Mouse (Mus musculus): ENCODE measurements around the gene Nme9. TPM values are rescaled to one million over a fixed set of nuclear protein-coding genes. Genes with fewer than 3 reads are reported as not detected.

Nme9 gene
- total and polyA plus RNA-seq, 2 experiments: not detected

DNA sequence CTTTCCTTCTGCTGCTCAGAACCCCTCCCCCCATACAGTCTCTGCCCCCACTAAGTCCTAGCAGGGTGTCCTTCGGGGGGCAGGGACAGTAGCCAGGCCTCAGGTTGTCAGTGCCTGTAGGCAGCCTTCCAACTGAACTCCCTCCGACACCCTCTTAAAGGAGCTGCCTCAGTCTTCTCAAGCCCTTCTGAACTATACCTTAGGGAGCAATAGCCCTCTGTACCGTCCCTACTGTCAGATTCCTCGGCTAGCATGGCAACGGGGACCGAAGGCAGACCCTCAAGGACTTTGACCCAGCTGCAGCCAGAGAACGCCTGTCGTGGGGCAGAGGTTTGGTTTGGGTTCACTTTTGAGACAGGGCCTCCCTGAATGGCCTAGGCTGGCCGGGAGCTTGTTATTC lies 26.0 kb upstream of the Nme9 start:
- H3K36me3 ChIP-seq (ENCODE audit: control insufficient read depth, insufficient read depth, low read length): no peaks in the 10 kb centered on the region
- no peak overlapping the region for H3K27ac ChIP-seq (replicated peaks; ENCODE audit: insufficient read depth, low read depth, low read length)
- H3K4me1 ChIP-seq (ENCODE audit: control insufficient read depth, insufficient read depth, low read length): peaks cover 4% of the 10 kb centered on the region
- 0 out of 2 replicates have a peak, but pooled peaks cover 3% of the 10 kb centered on the region for H3K79me2 ChIP-seq (ENCODE audit: control insufficient read depth, insufficient read depth, low read length)
- no peak overlapping the region for H3K9ac ChIP-seq (ENCODE audit: low read depth, low read length)
- no peak for DNase-seq (ENCODE audit: extremely low read depth, low read depth, low spot score)
- H3K4me3 ChIP-seq (ENCODE audit: insufficient read depth, low read depth, low read length): no peak overlapping the region
- 65% methylated on average over 9 of the region's 9 CpGs for WGBS
- TF ChIP-seq CTCF (IDR thresholded peaks at IDR 0.05; ENCODE audit: low read depth, low read length): no peak
- no peak for TF ChIP-seq POLR2A (IDR thresholded peaks at IDR 0.05; ENCODE audit: extremely low read depth, insufficient read depth, low read length)
- H3K27me3 ChIP-seq (ENCODE audit: control insufficient read depth, insufficient read depth, low read length): no peaks in the 10 kb centered on the region

DNA sequence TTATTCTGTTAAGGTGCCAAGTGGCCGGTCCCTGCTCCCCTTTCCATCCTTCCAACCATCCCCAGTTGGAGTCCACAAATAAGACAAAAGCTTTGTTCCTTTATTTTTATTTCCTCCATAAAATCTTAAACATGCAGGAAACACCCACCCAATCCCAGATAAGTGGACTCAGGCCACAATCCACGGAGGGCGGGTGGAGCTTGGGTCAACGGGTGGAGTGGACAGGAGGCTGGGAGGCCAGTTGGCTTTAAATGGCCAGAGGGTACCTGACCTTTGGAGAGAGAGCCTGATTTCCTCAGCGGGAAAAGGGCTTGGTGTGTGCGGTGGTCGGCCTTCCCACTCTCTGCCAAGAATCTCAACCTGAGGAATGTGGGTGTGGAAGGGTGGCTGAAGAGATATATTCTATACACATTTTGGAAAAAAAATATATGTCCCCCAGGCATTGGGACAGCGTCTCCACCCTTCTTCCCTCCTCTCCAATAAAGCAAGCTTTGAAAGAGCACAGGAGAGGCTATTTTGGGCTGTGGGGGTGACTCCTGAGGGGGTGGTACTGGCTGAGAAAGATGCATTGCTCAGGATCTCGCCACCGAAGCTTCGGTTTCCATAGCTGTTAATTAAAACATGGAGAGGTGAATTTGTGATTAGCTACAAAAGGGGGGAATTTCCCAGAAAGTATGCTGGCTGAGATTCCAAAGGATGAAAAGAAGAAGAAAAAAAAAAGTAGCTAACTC lies 22.5 kb upstream of the Nme9 start:
- Histone ChIP-seq H3K36me3 (ENCODE audit: control insufficient read depth, insufficient read depth, low read length) (no peaks in the 10 kb centered on the region), H3K4me3 (ENCODE audit: insufficient read depth, low read depth, low read length) (no peak overlapping the region), H3K4me1 (ENCODE audit: control insufficient read depth, insufficient read depth, low read length) (no peaks in the 10 kb centered on the region), H3K79me2 (ENCODE audit: control insufficient read depth, insufficient read depth, low read length) (no peaks in the 10 kb centered on the region), H3K27ac (replicated peaks; ENCODE audit: insufficient read depth, low read depth, low read length) (no peak overlapping the region), H3K27me3 (ENCODE audit: control insufficient read depth, insufficient read depth, low read length) (no peaks in the 10 kb centered on the region), H3K9ac (ENCODE audit: low read depth, low read length) (no peak overlapping the region)
- TF ChIP-seq CTCF (IDR thresholded peaks at IDR 0.05; ENCODE audit: low read depth, low read length) (no peak), POLR2A (IDR thresholded peaks at IDR 0.05; ENCODE audit: extremely low read depth, insufficient read depth, low read length) (no peak)
- WGBS: 79% methylated on average over 11 of the region's 11 CpGs
- no peak for DNase-seq (ENCODE audit: extremely low read depth, low read depth, low spot score)

DNA sequence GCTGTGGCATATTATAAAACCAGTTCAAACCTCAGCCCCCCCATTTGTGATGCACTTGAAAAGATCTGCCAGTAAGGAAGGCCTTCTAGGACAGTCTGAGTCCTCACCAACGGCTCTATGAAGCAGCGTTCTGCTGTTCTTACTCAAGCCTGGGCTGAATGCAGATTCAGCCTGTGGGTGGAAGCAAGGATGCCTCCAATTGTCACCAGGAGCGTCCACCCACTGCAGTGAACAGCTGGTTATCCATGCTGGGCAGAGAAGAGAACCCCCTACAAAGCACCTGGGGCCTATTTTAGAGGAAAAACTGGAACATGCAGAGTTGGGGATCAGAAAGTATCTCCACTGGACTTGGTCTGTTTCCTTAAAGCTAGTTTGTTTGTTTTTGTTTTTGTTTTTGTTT lies 21.4 kb upstream of the Nme9 start:
- WGBS: 89% methylated on average over 3 of the region's 3 CpGs
- no peak overlapping the region for H3K4me3 ChIP-seq (ENCODE audit: insufficient read depth, low read depth, low read length)
- H3K27ac ChIP-seq (replicated peaks; ENCODE audit: insufficient read depth, low read depth, low read length): no peak overlapping the region
- DNase-seq (ENCODE audit: extremely low read depth, low read depth, low spot score): no peak
- H3K27me3 ChIP-seq (ENCODE audit: control insufficient read depth, insufficient read depth, low read length): no peaks in the 10 kb centered on the region
- no peak for TF ChIP-seq CTCF (IDR thresholded peaks at IDR 0.05; ENCODE audit: low read depth, low read length)
- no peak for TF ChIP-seq POLR2A (IDR thresholded peaks at IDR 0.05; ENCODE audit: extremely low read depth, insufficient read depth, low read length)
- H3K79me2 ChIP-seq (ENCODE audit: control insufficient read depth, insufficient read depth, low read length): no peaks in the 10 kb centered on the region
- no peak overlapping the region for H3K9ac ChIP-seq (ENCODE audit: low read depth, low read length)
- no peaks in the 10 kb centered on the region for H3K4me1 ChIP-seq (ENCODE audit: control insufficient read depth, insufficient read depth, low read length)
- no peaks in the 10 kb centered on the region for H3K36me3 ChIP-seq (ENCODE audit: control insufficient read depth, insufficient read depth, low read length)

DNA sequence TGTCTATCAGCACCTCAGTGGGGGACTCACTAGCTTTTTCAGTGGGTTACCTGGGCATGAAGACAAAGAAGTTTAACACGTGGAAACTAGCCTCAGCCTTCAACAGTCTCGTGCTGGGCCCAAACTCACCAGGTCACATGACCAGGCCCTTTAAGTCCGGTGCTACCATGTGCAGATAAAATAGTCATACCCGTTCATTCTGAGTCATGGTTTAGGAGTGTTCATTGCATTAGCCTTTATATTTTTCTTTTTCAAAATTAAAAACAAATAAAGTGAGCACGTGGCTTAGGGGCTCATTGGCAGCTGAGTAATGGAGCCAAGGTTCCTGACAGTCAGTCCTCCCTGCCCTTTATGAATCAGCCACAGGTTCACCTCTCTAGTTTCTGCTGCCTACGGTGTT lies 20.5 kb upstream of the Nme9 start:
- Histone ChIP-seq H3K4me1 (ENCODE audit: control insufficient read depth, insufficient read depth, low read length) (peaks cover 2% of the 10 kb centered on the region), H3K4me3 (ENCODE audit: insufficient read depth, low read depth, low read length) (no peak overlapping the region), H3K27ac (replicated peaks; ENCODE audit: insufficient read depth, low read depth, low read length) (no peak overlapping the region), H3K79me2 (ENCODE audit: control insufficient read depth, insufficient read depth, low read length) (no peaks in the 10 kb centered on the region), H3K9ac (ENCODE audit: low read depth, low read length) (no peak overlapping the region), H3K27me3 (ENCODE audit: control insufficient read depth, insufficient read depth, low read length) (no peaks in the 10 kb centered on the region), H3K36me3 (ENCODE audit: control insufficient read depth, insufficient read depth, low read length) (no peaks in the 10 kb centered on the region)
- TF ChIP-seq POLR2A (IDR thresholded peaks at IDR 0.05; ENCODE audit: extremely low read depth, insufficient read depth, low read length) (no peak), CTCF (IDR thresholded peaks at IDR 0.05; ENCODE audit: low read depth, low read length) (no peak)
- no peak for DNase-seq (ENCODE audit: extremely low read depth, low read depth, low spot score)
- 84% methylated on average over 6 of the region's 6 CpGs for WGBS

DNA sequence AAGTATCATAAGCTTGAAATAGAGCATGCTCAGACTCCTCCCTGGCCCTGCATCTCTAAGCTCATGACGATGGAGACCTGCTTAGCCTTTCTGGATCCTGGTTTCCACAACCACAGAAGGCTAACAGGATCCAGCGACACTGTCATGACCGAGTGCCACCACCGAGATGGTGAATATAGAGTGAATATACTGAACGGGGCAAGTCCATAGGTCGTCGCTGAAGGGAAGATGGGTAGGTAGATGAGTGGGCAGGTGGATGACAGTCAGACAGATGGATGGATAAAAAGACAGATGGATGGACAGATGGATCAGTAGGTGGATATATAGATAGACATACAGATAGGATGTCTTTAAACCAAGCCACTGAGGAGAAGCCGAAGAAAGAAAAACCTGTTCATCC lies 19.9 kb upstream of the Nme9 start:
- H3K9ac ChIP-seq (ENCODE audit: low read depth, low read length): no peak overlapping the region
- no peaks in the 10 kb centered on the region for H3K79me2 ChIP-seq (ENCODE audit: control insufficient read depth, insufficient read depth, low read length)
- no peak overlapping the region for H3K4me3 ChIP-seq (ENCODE audit: insufficient read depth, low read depth, low read length)
- peaks cover 4% of the 10 kb centered on the region for H3K4me1 ChIP-seq (ENCODE audit: control insufficient read depth, insufficient read depth, low read length)
- H3K36me3 ChIP-seq (ENCODE audit: control insufficient read depth, insufficient read depth, low read length): no peaks in the 10 kb centered on the region
- WGBS: 90% methylated on average over 8 of the region's 8 CpGs
- no peaks in the 10 kb centered on the region for H3K27me3 ChIP-seq (ENCODE audit: control insufficient read depth, insufficient read depth, low read length)
- H3K27ac ChIP-seq (replicated peaks; ENCODE audit: insufficient read depth, low read depth, low read length): no peak overlapping the region
- TF ChIP-seq CTCF (IDR thresholded peaks at IDR 0.05; ENCODE audit: low read depth, low read length): no peak
- TF ChIP-seq POLR2A (IDR thresholded peaks at IDR 0.05; ENCODE audit: extremely low read depth, insufficient read depth, low read length): no peak
- DNase-seq (ENCODE audit: extremely low read depth, low read depth, low spot score): no peak

DNA sequence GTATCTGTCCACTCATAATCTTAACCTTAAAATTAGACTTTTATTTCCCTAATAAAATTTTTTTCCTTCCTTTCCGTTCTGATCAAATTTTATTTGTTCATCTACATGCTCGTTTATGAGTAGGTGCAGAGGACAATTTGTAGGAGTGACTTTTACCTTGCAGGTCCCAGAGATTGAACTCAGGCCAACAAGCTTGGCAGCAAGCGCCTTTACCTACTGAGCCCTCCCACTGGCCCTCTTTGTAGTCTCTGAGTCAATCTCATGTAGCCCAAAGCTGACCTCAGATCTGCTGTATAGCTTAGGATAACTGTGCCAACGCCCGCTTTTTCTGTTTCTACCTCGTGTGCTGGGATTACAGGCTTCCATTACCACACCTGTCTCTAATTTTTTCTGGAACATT lies 19.3 kb upstream of the Nme9 start:
- 45% methylated on average over 6 of the region's 6 CpGs for WGBS
- DNase-seq (ENCODE audit: extremely low read depth, low read depth, low spot score): peak; percentile 45
- no peak overlapping the region for H3K27ac ChIP-seq (replicated peaks; ENCODE audit: insufficient read depth, low read depth, low read length)
- no peak overlapping the region for H3K9ac ChIP-seq (ENCODE audit: low read depth, low read length)
- peaks cover 4% of the 10 kb centered on the region for H3K4me1 ChIP-seq (ENCODE audit: control insufficient read depth, insufficient read depth, low read length)
- H3K36me3 ChIP-seq (ENCODE audit: control insufficient read depth, insufficient read depth, low read length): no peaks in the 10 kb centered on the region
- no peaks in the 10 kb centered on the region for H3K79me2 ChIP-seq (ENCODE audit: control insufficient read depth, insufficient read depth, low read length)
- H3K27me3 ChIP-seq (ENCODE audit: control insufficient read depth, insufficient read depth, low read length): no peaks in the 10 kb centered on the region
- TF ChIP-seq CTCF (IDR thresholded peaks at IDR 0.05; ENCODE audit: low read depth, low read length): no peak
- TF ChIP-seq POLR2A (IDR thresholded peaks at IDR 0.05; ENCODE audit: extremely low read depth, insufficient read depth, low read length): no peak
- no peak overlapping the region for H3K4me3 ChIP-seq (ENCODE audit: insufficient read depth, low read depth, low read length)
